Mouse (Mus musculus) bone marrow, adult 2 months (tissue): Measurements from ENCODE around the gene Cldn14.

Source experiments
- CTCF ChIP-seq: fragments of 200-500 bp; IDR thresholded peaks from 2 replicates; pipeline ENCODE4 v1.5.1; 2011; ENCODE audit warnings: low read length, control low read depth; ENCODE audit not compliant: control insufficient read depth, insufficient read depth
- POLR2A ChIP-seq: fragments of 200-500 bp; IDR thresholded peaks from 2 replicates; pipeline ENCODE4 v1.6.1; 2011; ENCODE audit warnings: low read depth, mild to moderate bottlenecking, control low read depth, low read length, borderline replicate concordance; ENCODE audit not compliant: control insufficient read depth

DNA sequence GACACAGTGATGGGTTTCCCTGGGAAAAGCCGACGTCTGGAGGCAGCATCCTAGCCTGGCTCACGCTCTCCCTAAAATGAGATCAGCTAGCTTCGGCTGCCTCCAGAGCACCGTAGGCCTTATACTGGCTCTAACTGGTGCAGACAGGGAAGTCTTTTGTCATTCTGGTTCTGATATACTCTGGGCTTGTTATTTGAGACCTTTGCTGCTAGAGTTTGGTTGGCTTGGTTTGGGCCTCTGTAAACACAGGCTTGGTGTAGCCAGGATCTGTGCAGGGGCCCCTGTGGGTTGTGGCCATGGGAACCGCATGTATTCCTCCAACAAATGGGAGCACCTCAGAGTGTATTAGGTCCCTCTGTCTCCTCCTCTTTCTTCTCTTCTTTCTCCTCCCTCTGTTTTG, 7.3 kb downstream of the Cldn14 start:
- TF ChIP-seq POLR2A: no peak
- no peak for TF ChIP-seq CTCF
